Mouse (Mus musculus): ENCODE data around the gene Zc3h10. TPM values are rescaled to one million over a fixed set of nuclear protein-coding genes. Genes with fewer than 3 reads are reported as not detected.
"Not testable (repeated sequence)": the region's sequence is repeated elsewhere in the genome, so short reads cannot be mapped to it uniquely, and the experiment has no call there.

Zc3h10 gene
- polyA plus RNA-seq, 1 experiment from 2014 or later: 24.2 TPM

GRCm38 (mm10) chr10:128579731-128580130 lies 32.2 kb upstream of the Zc3h10 start:
- Histone ChIP-seq H3K4me1 (replicated peaks) (no peaks in the 10 kb centered on the region), H3K4me2 (replicated peaks) (no peak overlapping the region), H3K27ac (no peak overlapping the region), H3K4me3 (replicated peaks) (no peak overlapping the region), H3K36me3 (no peaks in the 10 kb centered on the region), H3K9me3 (no peaks in the 10 kb centered on the region), H3K9ac (replicated peaks) (no peak overlapping the region), H3K27me3 (peaks cover 13% of the 10 kb centered on the region)
- ATAC-seq: no peak
- WGBS: 85% methylated on average over 4 of the region's 4 CpGs

GRCm38 (mm10) chr10:128579298-128579697 lies 31.7 kb upstream of the Zc3h10 start:
- ATAC-seq: no peak
- no peak overlapping the region for H3K27ac ChIP-seq

GRCm38 (mm10) chr10:128578330-128578729 lies 30.8 kb upstream of the Zc3h10 start:
- no peaks in the 10 kb centered on the region for H3K36me3 ChIP-seq
- no peak overlapping the region for H3K9ac ChIP-seq (replicated peaks)
- no peaks in the 10 kb centered on the region for H3K9me3 ChIP-seq
- WGBS: 78% methylated on average over 11 of the region's 11 CpGs
- no peaks in the 10 kb centered on the region for H3K27me3 ChIP-seq
- H3K4me3 ChIP-seq (replicated peaks): no peak overlapping the region
- no peaks in the 10 kb centered on the region for H3K4me1 ChIP-seq (replicated peaks)
- no peak overlapping the region for H3K4me2 ChIP-seq (replicated peaks)
- ATAC-seq: no peak
- no peak overlapping the region for H3K27ac ChIP-seq

More at GRCm38 (mm10) chr10:128579298-128579697, 31.7 kb upstream of the Zc3h10 start:
- Histone ChIP-seq H3K36me3 (no peaks in the 10 kb centered on the region), H3K4me1 (replicated peaks) (no peaks in the 10 kb centered on the region), H3K4me2 (replicated peaks) (no peak overlapping the region), H3K9me3 (no peaks in the 10 kb centered on the region), H3K4me3 (replicated peaks) (no peak overlapping the region), H3K27me3 (peaks cover 8% of the 10 kb centered on the region), H3K9ac (replicated peaks) (no peak overlapping the region)
- 86% methylated on average over 3 of the region's 3 CpGs for WGBS

- H3K9ac ChIP-seq (replicated peaks): no peak overlapping the region
- H3K9me3 ChIP-seq: no peaks in the 10 kb centered on the region
- WGBS: 98% methylated on average over 2 of the region's 2 CpGs
- ATAC-seq: no peak
- H3K27me3 ChIP-seq: no peaks in the 10 kb centered on the region
- no peak overlapping the region for H3K4me3 ChIP-seq (replicated peaks)
- no peak overlapping the region for H3K27ac ChIP-seq
- no peaks in the 10 kb centered on the region for H3K36me3 ChIP-seq
- H3K4me1 ChIP-seq (replicated peaks): no peaks in the 10 kb centered on the region
- no peak overlapping the region for H3K4me2 ChIP-seq (replicated peaks)
Measured at GRCm38 (mm10) chr10:128575063-128575462, 27.5 kb upstream of the Zc3h10 start.

GRCm38 (mm10) chr10:128565788-128566531 lies 18.4 kb upstream of the Zc3h10 start, which contains the start of gene Pa2g4:
Gene Pa2g4 (minus strand): TSS chr10:128565987.
- Histone ChIP-seq H3K27ac (peak within 1 kb of the TSS; percentile 90), H3K36me3 (peaks cover 24% of the 10 kb centered on the region), H3K9me3 (no peaks in the 10 kb centered on the region), H3K27me3 (no peaks in the 10 kb centered on the region), H3K4me1 (replicated peaks) (peaks cover 26% of the 10 kb centered on the region), H3K9ac (replicated peaks) (peak within 1 kb of the TSS; percentile 95), H3K4me3 (replicated peaks) (peak within 1 kb of the TSS; percentile 95), H3K4me2 (replicated peaks) (peak within 1 kb of the TSS; percentile 97)
- peak; percentile 100 for ATAC-seq
- WGBS: under 1% methylated on average over 58 of the region's 58 CpGs

- Histone ChIP-seq H3K4me3 (replicated peaks) (peak overlapping the region; percentile 95), H3K9ac (replicated peaks) (peak overlapping the region; percentile 95), H3K27ac (peak overlapping the region; percentile 90), H3K4me2 (replicated peaks) (peak overlapping the region; percentile 97), H3K9me3 (no peaks in the 10 kb centered on the region), H3K4me1 (replicated peaks) (peaks cover 26% of the 10 kb centered on the region), H3K36me3 (peaks cover 31% of the 10 kb centered on the region), H3K27me3 (no peaks in the 10 kb centered on the region)
- ATAC-seq: peak; percentile 57
- WGBS: 1% methylated on average over 46 of the region's 46 CpGs
Measured at GRCm38 (mm10) chr10:128565206-128565787, 17.7 kb upstream of the Zc3h10 start.

- Histone ChIP-seq H3K9me3 (no peaks in the 10 kb centered on the region), H3K4me2 (replicated peaks) (peak overlapping the region; percentile 97; the same call in 1 of the 2 replicates), H3K4me3 (replicated peaks) (no peak overlapping the region), H3K9ac (replicated peaks) (peak overlapping the region; percentile 21; the same call in 1 of the 2 replicates), H3K27me3 (no peaks in the 10 kb centered on the region), H3K36me3 (peaks cover 48% of the 10 kb centered on the region), H3K4me1 (replicated peaks) (peaks cover 26% of the 10 kb centered on the region), H3K27ac (no peak overlapping the region)
- WGBS: 96% methylated on average over 6 of the region's 6 CpGs
- ATAC-seq: no peak
Measured at GRCm38 (mm10) chr10:128563544-128563943, 16.0 kb upstream of the Zc3h10 start.

GRCm38 (mm10) chr10:128556963-128557362 lies 9.4 kb upstream of the Zc3h10 start:
- no peaks in the 10 kb centered on the region for H3K9me3 ChIP-seq
- no peak overlapping the region for H3K4me2 ChIP-seq (replicated peaks)
- H3K36me3 ChIP-seq: peaks cover 51% of the 10 kb centered on the region
- ATAC-seq: no peak
- WGBS: 86% methylated on average over 6 of the region's 6 CpGs
- no peak overlapping the region for H3K9ac ChIP-seq (replicated peaks)
- no peaks in the 10 kb centered on the region for H3K27me3 ChIP-seq
- no peaks in the 10 kb centered on the region for H3K4me1 ChIP-seq (replicated peaks)
- H3K4me3 ChIP-seq (replicated peaks): no peak overlapping the region
- H3K27ac ChIP-seq: no peak overlapping the region

- Histone ChIP-seq H3K36me3 (peaks cover 44% of the 10 kb centered on the region), H3K27me3 (no peaks in the 10 kb centered on the region), H3K9ac (replicated peaks) (no peak overlapping the region), H3K4me1 (replicated peaks) (no peaks in the 10 kb centered on the region), H3K4me3 (replicated peaks) (no peak overlapping the region), H3K27ac (no peak overlapping the region), H3K9me3 (no peaks in the 10 kb centered on the region), H3K4me2 (replicated peaks) (no peak overlapping the region)
- no peak for ATAC-seq
Measured at GRCm38 (mm10) chr10:128556286-128556685, 8.7 kb upstream of the Zc3h10 start.

- not testable (repeated sequence) for H3K9ac ChIP-seq (replicated peaks); H3K27me3 ChIP-seq; H3K27ac ChIP-seq; H3K9me3 ChIP-seq; H3K4me1 ChIP-seq (replicated peaks); ATAC-seq; H3K4me2 ChIP-seq (replicated peaks); H3K4me3 ChIP-seq (replicated peaks)
- H3K36me3 ChIP-seq: peaks cover 37% of the 10 kb centered on the region
- 94% methylated on average over 1 of the region's 1 CpGs for WGBS
Measured at GRCm38 (mm10) chr10:128555567-128555966, 8.0 kb upstream of the Zc3h10 start.

- not testable (repeated sequence) for ATAC-seq; H3K9me3 ChIP-seq; H3K4me2 ChIP-seq (replicated peaks); H3K9ac ChIP-seq (replicated peaks); H3K4me3 ChIP-seq (replicated peaks); H3K36me3 ChIP-seq; H3K27ac ChIP-seq; H3K27me3 ChIP-seq
- WGBS: 92% methylated on average over 11 of the region's 11 CpGs
- H3K4me1 ChIP-seq (replicated peaks): peaks cover 16% of the 10 kb centered on the region
Measured at GRCm38 (mm10) chr10:128550144-128550823, 2.7 kb upstream of the Zc3h10 start.

- H3K9me3 ChIP-seq; H3K27me3 ChIP-seq; ATAC-seq; H3K9ac ChIP-seq (replicated peaks): not testable (repeated sequence)
- Histone ChIP-seq H3K27ac (peak overlapping the region; percentile 96), H3K4me3 (replicated peaks) (peak overlapping the region; percentile 85; the same call in 1 of the 2 replicates), H3K4me1 (replicated peaks) (peaks cover 16% of the 10 kb centered on the region), H3K4me2 (replicated peaks) (peak overlapping the region; percentile 78), H3K36me3 (peaks cover 11% of the 10 kb centered on the region)
- 77% methylated on average over 6 of the region's 6 CpGs for WGBS
Measured at GRCm38 (mm10) chr10:128549682-128550057, 2.1 kb upstream of the Zc3h10 start.

Measured in midbrain, embryonic 13.5 days (tissue).